Mouse (Mus musculus) G1E-ER4 (cell line): ENCODE results near the gene Sec11a. TPM values are rescaled to one million over a fixed set of nuclear protein-coding genes. Genes with fewer than 3 reads are reported as not detected.

Experiments
- GATA1 ChIP-seq: IDR thresholded peaks from one replicate; pipeline ENCODE4 v1.8.0; 2012; ENCODE audit warnings: low read length, inconsistent platforms
- polyA plus RNA-seq: library from polyadenylated mRNA; stranded (reverse); fragments of >175 nt; gene quantifications from 2 replicates; pipeline ENCODE4 v1.2.3, GENCODE M21; 2012

Gene Sec11a
- 9.4 and 10.9 TPM in 2 replicates for polyA plus RNA-seq

- no peak for TF ChIP-seq GATA1
Measured at GRCm38 (mm10) chr7:80947445-80948350, at the start of gene Sec11a. Gene Sec11a, minus strand, starts transcription at chr7:80947780.

DNA sequence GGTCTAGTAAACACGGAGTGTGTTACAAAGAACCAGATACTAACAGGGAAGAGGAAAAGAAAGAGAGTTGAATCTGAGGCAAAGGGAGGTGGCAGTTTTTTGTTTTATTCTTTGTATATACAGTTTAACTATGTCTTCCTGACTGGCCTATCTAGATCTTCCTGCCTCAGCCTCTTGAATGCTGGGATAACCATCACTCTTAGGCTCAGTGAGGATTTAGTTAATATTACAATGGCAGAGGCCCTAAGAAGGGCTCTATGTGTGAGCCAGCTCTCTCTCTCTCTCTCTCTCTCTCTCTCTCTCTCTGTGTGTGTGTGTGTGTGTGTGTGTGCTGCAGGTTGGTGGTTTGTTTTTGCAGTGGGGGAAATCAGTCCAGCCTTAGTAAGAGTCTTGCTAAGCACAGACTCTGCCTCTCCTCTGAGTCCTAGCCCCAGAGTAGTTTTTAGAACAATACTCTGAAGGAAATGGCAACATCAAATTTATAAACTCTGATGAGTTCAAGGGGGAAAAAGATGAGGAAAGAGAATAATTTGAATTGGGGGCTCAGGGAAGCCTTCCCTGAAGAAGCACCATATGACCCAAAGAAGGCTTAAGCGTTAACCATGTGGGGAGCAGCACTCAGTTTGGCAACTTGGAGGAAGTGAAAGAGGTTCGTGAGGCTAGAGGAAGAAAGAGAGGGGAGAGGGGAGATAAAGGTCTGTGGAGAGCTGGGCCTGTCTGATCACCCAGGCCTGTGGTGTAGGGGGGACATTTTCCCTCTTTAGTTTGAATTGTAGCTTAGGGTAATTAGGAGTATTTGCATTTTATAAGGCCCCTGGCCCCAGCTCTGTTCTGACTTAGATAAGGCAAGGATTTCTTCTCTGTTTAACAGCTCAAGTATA lies 47.9 kb upstream of the Sec11a start:
- no peak for TF ChIP-seq GATA1

- no peak for TF ChIP-seq GATA1
Measured at GRCm38 (mm10) chr7:80994663-80995005, 47.1 kb upstream of the Sec11a start.

- no peak for TF ChIP-seq GATA1
Measured at GRCm38 (mm10) chr7:80993834-80994662, 46.5 kb upstream of the Sec11a start.

- TF ChIP-seq GATA1 = no peak
Measured at GRCm38 (mm10) chr7:80992980-80993833, 45.6 kb upstream of the Sec11a start, which contains the start of gene Zfp592. Gene Zfp592, plus strand, starts transcription at chr7:80993681.

GRCm38 (mm10) chr7:80992631-80992979 lies 45.0 kb upstream of the Sec11a start:
- no peak for TF ChIP-seq GATA1

DNA sequence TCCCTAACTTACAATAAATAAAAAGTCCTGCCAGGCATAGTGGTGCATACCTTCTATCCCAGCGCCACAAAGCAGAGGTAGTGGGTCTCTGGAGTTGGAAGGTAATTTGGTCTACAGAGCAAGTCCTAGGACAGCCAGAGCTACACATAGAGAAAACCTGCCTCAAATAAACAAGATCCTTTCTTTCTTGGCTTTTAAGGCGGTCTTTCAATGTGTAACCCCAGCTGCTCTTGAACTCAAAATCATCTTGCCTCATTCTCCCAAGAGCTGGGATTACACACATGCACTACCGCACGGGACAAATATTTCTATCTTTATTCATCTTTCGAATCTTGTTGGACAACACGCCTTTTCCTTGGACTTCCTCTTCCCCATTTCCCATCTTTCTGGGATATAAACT lies 44.5 kb upstream of the Sec11a start:
- TF ChIP-seq GATA1 = no peak

DNA sequence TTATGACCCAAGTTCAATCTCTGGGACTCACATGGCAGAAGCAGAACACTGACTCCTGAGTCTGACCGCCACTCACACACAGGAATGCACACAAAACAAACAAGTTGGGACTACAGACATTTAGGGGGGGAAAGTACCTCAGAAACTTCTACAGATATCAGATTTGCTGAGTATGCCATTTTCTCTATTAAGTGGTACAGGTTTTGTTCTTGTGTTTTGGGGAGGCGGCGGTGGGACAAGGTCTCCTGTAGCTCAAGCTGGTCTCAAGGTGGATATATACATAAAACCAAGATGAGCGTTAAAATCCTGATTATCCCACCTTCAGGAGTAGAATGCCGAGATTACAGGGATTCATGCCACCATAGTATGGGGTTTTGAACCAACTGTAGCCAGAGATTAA lies 44.0 kb upstream of the Sec11a start:
- no peak for TF ChIP-seq GATA1

GRCm38 (mm10) chr7:80990276-80990675 lies 42.7 kb upstream of the Sec11a start:
- TF ChIP-seq GATA1 = no peak

- TF ChIP-seq GATA1 = no peak
Measured at GRCm38 (mm10) chr7:80987805-80988625, 40.4 kb upstream of the Sec11a start.

DNA sequence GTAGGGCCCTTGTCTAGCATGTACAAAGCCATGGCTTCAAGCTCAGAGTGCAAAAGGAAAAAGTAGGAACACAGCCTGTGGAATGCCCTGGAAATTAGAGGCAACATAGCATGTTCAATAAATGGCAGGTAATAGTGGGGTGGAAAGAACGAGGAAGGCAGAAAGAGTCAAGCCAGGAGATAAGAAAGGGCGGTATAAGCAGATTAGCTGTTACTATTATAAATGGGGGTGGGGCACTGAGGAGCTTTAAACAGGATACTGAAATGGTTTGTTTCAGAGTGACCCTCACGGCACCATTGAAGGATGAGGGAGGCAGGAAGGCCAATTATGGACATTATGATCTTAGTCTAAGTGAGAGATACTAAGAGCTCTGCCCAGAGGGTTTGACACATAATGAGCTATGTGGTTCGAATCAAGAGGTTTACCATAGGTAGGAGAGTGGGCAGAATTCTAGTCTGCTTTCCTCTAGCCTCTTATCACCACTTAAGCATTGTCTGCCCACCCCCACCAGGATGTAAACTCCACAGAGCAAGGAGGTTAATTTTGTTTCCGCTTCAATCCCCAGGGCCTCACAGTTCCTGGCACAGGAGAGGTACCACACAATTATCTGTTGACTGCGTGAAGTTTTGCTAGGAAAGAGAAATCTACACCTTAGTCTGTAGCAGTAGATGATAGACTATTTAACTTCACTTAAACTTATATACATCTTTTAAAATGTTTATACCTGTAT lies 39.0 kb upstream of the Sec11a start:
- peak; percentile 18 for TF ChIP-seq GATA1

DNA sequence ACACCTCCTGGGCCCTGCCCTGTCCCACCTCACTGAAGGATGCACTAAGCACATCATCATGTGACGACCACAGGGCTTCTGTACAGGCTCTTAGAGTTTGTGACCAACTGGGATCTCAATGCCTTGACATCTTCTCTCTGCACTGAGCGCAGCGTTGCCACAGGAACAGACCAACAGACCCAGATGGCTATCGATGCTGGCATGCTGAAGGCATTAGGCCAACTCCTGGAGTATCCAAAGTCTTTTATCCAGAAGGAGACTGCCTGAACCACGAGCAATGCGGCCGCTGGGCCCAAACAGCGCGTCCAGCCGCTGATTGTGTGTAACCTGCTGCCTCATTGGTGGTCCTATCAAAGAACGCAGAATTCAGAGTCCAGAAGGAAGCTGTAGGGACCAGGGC lies 33.0 kb upstream of the Sec11a start:
- TF ChIP-seq GATA1 = no peak

DNA sequence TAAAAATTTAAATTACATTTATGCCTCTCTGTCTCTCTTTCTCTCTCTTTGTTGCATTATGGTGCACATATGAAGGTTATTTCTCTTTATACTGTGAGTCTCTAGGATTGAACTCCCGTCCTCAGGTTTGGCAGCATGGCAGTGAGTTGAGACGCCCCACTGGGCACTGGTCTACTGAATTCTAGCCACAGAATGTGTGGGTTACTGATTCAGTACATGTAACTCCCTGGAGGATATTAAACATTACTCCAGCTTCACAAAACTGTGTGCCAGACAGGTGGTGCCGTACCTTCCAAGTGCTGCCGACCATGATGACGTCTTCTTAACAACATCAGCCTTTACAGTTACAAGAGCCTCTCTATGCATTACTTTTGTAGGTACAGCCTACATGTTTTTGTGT lies 24.5 kb upstream of the Sec11a start:
- TF ChIP-seq GATA1 = no peak
